Mouse (Mus musculus) 3134 (cell line): Measurements from ENCODE around the gene Dnah17.

ENCODE experiments used
- DNase-seq: peaks from one replicate; pipeline ENCODE4 v3.0.0-alpha.2; 2011; ENCODE audit warnings: low spot score; ENCODE audit not compliant: insufficient read length; ENCODE audit errors: extremely low read depth

The Dnah17 gene

GRCm38 (mm10) chr11:118145092-118145491 is 14.7 kb upstream of the Dnah17 start:
- no peak for DNase-seq

DNA sequence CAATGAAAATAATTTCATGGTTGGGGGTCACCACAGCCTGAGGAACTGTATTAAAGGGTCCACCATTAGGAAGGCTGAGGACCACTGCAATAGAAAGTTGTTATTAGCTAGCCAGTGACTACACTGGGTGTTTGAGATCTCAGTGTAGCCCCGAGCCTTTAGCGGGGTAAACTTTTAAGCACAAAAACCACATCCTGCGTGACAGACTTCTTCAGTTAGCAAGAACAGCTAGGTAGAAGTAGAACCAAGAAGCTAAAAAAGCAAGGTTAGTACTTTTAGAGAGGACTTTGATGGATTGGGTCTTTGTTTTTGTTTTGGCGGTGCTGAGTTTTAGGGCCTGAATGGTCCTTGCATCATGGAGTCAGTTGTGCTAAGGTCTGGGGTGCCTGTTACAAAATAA is 13.3 kb upstream of the Dnah17 start:
- no peak for DNase-seq

GRCm38 (mm10) chr11:118142547-118143165 is 12.2 kb upstream of the Dnah17 start:
- DNase-seq = no peak

GRCm38 (mm10) chr11:118140771-118141565 is 10.5 kb upstream of the Dnah17 start:
- no peak for DNase-seq

DNA sequence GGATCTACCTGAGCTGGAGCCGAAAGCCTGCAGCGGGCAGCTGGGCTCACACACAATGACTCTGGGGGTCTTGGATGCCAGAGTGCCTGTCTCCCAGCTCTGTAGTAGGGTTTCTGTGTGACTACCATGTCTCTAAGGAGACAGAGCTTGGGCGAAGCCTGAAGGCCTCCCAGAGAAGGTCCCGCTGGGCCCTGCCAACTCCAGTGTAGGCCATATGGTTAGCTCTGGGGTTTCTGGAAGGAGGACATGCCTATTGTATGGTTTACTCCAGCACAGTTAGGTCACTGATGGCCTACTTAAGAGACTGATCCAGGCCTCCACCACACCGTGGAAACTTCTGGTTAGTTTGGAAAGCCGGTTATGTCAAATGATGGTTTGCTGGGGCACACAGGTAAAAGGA is 7.9 kb upstream of the Dnah17 start:
- no peak for DNase-seq

- peak; percentile 46 for DNase-seq
These were observed 5.8 kb upstream of the Dnah17 start for GRCm38 (mm10) chr11:118136172-118136632.

DNA sequence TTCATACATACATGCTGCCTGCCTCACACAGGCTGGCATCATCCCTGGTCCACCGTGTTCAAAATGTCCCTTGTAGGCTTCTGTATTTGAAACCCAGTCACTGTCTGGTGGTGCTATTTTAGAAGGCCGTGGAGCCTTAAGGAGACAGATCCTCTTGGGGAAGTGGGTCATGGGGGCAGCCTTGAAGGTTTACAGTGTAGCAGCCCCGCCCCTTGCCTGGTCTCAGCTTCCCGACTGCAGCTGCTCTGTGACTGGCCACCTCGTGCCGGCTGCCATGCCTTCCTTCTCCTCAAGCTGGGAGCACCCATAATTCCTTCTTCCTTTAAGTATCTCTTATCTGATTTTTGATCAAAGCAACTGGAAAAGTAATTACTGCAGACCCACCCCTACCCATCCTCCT is 4.8 kb upstream of the Dnah17 start:
- DNase-seq = no peak

- DNase-seq = no peak
These were observed 3.3 kb upstream of the Dnah17 start for GRCm38 (mm10) chr11:118133752-118134169.

DNA sequence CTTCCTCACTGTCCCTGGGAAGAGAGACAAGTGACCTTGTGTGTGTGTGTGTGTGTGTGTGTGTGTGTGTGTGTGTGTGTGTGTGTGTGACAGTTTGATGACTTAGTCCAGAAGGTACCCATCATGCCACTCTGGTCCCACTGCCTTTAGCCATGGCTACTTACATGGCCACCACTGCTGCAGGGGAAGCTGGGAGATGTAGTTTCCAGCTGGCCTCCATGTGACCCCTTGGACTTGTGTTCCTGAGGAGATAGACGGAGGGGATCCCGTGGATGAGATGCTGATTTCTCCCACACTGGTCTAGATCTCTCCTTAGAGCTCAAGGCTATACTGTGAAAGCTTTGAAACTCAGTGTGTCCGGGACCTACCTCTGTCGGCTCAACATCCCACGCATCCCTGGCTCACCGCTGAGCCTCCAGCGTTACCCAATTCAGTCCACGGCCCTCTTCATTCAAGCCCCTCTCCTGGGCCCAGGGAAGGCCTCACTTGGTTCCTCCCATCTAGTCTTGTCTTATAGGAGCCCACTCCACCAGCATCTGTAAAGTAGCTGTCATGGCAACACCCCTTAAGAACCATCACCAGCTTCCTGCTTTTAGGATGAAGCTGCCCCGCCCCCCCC is 2.8 kb upstream of the Dnah17 start:
- no peak for DNase-seq

DNA sequence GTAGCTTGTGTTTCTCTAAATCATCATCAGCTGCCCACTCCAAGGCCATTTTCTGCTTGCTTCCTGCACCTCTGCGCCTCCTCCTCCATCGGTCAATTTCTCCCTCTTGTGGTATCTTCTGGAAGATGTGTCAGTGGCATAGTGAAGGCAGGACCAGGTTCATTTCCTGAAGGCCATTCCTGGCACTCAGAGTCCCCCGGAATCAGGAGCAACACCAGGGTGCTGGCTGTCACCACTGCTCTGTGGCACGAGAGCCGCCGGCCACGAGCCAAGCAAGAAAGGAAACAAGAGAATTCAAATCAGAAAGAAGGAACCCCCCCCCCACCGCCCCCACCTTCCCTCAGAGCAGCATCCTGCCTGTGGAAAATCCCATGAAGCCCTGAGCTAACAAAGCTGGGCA is 1.7 kb upstream of the Dnah17 start:
- DNase-seq = no peak

DNA sequence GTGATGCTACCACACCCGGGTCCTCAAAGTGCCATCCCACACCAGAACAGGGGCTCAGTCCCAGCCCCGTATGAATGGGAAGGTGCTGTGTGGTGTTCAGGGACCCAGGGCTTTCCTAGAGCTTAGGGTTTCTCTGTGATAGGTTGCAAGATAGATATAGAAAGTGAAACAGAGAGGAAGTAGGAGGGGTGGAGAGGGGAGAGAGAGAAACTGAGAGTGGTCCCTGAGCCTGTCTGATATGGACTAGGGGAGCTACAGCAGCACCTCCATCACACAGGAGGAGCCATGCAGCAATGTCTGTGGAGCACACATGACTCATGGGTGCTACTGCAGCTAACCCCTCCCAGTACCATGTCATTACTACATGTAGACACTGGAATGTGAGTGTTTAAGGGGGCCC is 622 bp downstream of the Dnah17 start:
- DNase-seq = no peak

GRCm38 (mm10) chr11:118121592-118121991 is 8.8 kb downstream of the Dnah17 start:
- no peak for DNase-seq

- no peak for DNase-seq
These were observed 11.7 kb downstream of the Dnah17 start for GRCm38 (mm10) chr11:118118777-118119176.

DNA sequence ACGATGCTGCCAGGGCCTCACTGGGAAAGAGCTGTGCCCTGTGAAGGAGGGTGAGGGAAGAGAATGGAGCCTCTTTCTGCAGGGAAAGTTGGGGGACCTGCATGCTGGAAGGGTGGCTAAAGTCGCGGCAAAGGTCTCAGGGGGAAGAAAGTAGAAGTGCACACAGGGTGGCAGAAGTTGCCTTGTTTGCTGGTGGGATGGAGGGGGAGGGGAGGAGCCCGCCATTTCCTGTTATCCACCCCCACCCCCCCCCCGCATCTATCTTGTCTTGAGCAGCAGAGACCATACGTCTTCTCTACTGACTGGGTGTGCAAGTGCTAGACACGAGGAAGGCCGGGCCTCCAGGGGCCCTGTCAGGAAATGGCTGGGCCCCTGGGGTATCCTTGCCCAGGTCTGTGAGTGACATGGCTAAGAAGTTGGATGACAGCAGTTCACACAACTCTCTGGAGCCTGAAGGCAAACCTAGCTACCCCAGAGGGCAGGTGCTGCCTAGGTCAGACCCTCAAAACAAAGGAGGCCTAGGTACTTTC is 15.8 kb downstream of the Dnah17 start:
- DNase-seq = no peak

- DNase-seq = no peak
These were observed 16.8 kb downstream of the Dnah17 start for GRCm38 (mm10) chr11:118113516-118114205.

- DNase-seq = peak; percentile 60
These were observed 26.4 kb downstream of the Dnah17 start for GRCm38 (mm10) chr11:118104001-118104400.

GRCm38 (mm10) chr11:118103383-118103782 is 27.1 kb downstream of the Dnah17 start:
- DNase-seq = no peak

GRCm38 (mm10) chr11:118102838-118103237 is 27.6 kb downstream of the Dnah17 start:
- peak; percentile 71 for DNase-seq

DNA sequence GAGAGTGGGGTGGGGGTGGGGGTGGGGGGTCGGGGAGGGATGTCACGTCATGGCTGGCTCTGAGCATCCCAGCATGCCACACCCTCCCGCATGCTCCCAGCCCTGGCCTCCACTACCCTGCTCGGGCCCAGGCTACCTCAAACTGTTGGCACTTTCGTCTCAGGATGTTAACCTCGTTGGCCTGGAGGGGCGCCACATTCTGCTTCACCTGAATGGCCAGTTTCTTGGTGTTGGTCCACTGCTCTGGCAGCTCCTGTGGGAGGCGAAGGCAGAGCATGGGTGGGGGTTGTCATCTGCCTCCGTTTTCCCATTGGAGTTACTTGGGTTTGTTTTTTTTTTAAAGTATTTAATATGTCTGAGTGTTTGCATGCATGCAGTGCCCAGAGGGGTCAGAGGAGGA is 29.3 kb downstream of the Dnah17 start:
- DNase-seq = no peak

DNA sequence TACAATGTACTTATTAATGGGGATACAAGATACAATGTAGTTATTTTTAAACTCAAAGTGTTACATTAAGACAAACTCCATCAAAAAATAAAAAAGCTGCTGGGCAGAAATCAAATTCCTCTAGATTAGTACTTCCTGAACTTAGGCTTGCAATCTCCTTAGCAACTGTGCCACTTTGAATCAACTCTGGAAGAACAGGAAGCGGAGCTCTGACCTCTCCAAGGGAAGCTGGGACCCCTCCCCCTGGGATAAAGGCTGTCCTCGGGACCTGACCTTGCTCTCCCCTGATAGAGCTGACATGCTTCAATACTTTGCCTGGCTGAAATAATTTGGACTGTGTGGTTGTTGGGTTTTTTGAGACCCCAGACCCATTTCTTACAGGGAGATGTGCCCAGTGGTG is 33.7 kb downstream of the Dnah17 start:
- DNase-seq = no peak

GRCm38 (mm10) chr11:118095004-118095403 is 35.4 kb downstream of the Dnah17 start:
- DNase-seq = no peak
